Mouse (Mus musculus): ENCODE data around the gene Spire2. TPM values are rescaled to one million over a fixed set of nuclear protein-coding genes. Genes with fewer than 3 reads are reported as not detected.
"Not testable (repeated sequence)": the region's sequence is repeated elsewhere in the genome, so short reads cannot be mapped to it uniquely, and the experiment has no call there.

Spire2 gene
- polyA plus RNA-seq, 1 experiment = 0.05 TPM

- Histone ChIP-seq H3K4me3 (replicated peaks) (no peak overlapping the region), H3K9me3 (ENCODE audit: control insufficient read depth, low read length) (no peaks in the 10 kb centered on the region), H3K36me3 (ENCODE audit: control insufficient read depth) (no peaks in the 10 kb centered on the region), H3K27me3 (ENCODE audit: control insufficient read depth) (peaks cover 61% of the 10 kb centered on the region), H3K4me1 (ENCODE audit: control insufficient read depth) (peaks cover 76% of the 10 kb centered on the region)
- TF ChIP-seq GATA1 (IDR thresholded peaks at IDR 0.05; ENCODE audit: low read length) (no peak), TAL1 (IDR thresholded peaks at IDR 0.05; ENCODE audit: low read length) (no peak)
Measured at GRCm38 (mm10) chr8:123410049-123410587, 77.6 kb downstream of the Spire2 start.

GRCm38 (mm10) chr8:123410788-123411187 is 78.3 kb downstream of the Spire2 start:
- H3K4me1 ChIP-seq (ENCODE audit: control insufficient read depth) = peaks cover 76% of the 10 kb centered on the region
- H3K9me3 ChIP-seq (ENCODE audit: control insufficient read depth, low read length) = no peaks in the 10 kb centered on the region
- H3K36me3 ChIP-seq (ENCODE audit: control insufficient read depth) = no peaks in the 10 kb centered on the region
- peaks cover 61% of the 10 kb centered on the region for H3K27me3 ChIP-seq (ENCODE audit: control insufficient read depth)
- H3K4me3 ChIP-seq (replicated peaks) = no peak overlapping the region
- TF ChIP-seq GATA1 (IDR thresholded peaks at IDR 0.05; ENCODE audit: low read length) (no peak), TAL1 (IDR thresholded peaks at IDR 0.05; ENCODE audit: low read length) (no peak)

- peaks cover 75% of the 10 kb centered on the region for H3K4me1 ChIP-seq (ENCODE audit: control insufficient read depth)
- peak within 1 kb of the TSS; percentile 29 for H3K4me3 ChIP-seq (replicated peaks)
- H3K27me3 ChIP-seq (ENCODE audit: control insufficient read depth) = peaks cover 61% of the 10 kb centered on the region
- TF ChIP-seq GATA1 (IDR thresholded peaks at IDR 0.05; ENCODE audit: low read length) (no peak), TAL1 (IDR thresholded peaks at IDR 0.05; ENCODE audit: low read length) (no peak)
- H3K9me3 ChIP-seq (ENCODE audit: control insufficient read depth, low read length) = no peaks in the 10 kb centered on the region
- no peaks in the 10 kb centered on the region for H3K36me3 ChIP-seq (ENCODE audit: control insufficient read depth)
Measured at GRCm38 (mm10) chr8:123411246-123411645, 78.7 kb downstream of the Spire2 start, which contains the start of gene Tubb3. Tubb3 (plus strand) TSS chr8:123411424.

- H3K4me1 ChIP-seq (ENCODE audit: control insufficient read depth) = peaks cover 77% of the 10 kb centered on the region
Measured at GRCm38 (mm10) chr8:123411781-123412327, 79.3 kb downstream of the Spire2 start.

GRCm38 (mm10) chr8:123412560-123413170 is 80.2 kb downstream of the Spire2 start:
- Histone ChIP-seq H3K27me3 (ENCODE audit: control insufficient read depth) (peaks cover 60% of the 10 kb centered on the region), H3K9me3 (ENCODE audit: control insufficient read depth, low read length) (no peaks in the 10 kb centered on the region), H3K36me3 (ENCODE audit: control insufficient read depth) (no peaks in the 10 kb centered on the region), H3K4me1 (ENCODE audit: control insufficient read depth) (peaks cover 75% of the 10 kb centered on the region), H3K4me3 (replicated peaks) (no peak overlapping the region)
- no peak for TF ChIP-seq TAL1 (IDR thresholded peaks at IDR 0.05; ENCODE audit: low read length)
- no peak for TF ChIP-seq GATA1 (IDR thresholded peaks at IDR 0.05; ENCODE audit: low read length)

More at GRCm38 (mm10) chr8:123411781-123412327, 79.3 kb downstream of the Spire2 start:
- no peak for TF ChIP-seq TAL1 (IDR thresholded peaks at IDR 0.05; ENCODE audit: low read length)
- no peak for TF ChIP-seq GATA1 (IDR thresholded peaks at IDR 0.05; ENCODE audit: low read length)
- Histone ChIP-seq H3K27me3 (ENCODE audit: control insufficient read depth) (peaks cover 61% of the 10 kb centered on the region), H3K9me3 (ENCODE audit: control insufficient read depth, low read length) (no peaks in the 10 kb centered on the region), H3K36me3 (ENCODE audit: control insufficient read depth) (no peaks in the 10 kb centered on the region), H3K4me3 (replicated peaks) (peak overlapping the region; percentile 29)

GRCm38 (mm10) chr8:123414255-123414654 is 81.7 kb downstream of the Spire2 start:
- TF ChIP-seq TAL1 (IDR thresholded peaks at IDR 0.05; ENCODE audit: low read length) (no peak), GATA1 (IDR thresholded peaks at IDR 0.05; ENCODE audit: low read length) (no peak)
- peaks cover 48% of the 10 kb centered on the region for H3K27me3 ChIP-seq (ENCODE audit: control insufficient read depth)
- H3K4me1 ChIP-seq (ENCODE audit: control insufficient read depth) = peaks cover 62% of the 10 kb centered on the region
- no peak overlapping the region for H3K4me3 ChIP-seq (replicated peaks)
- no peaks in the 10 kb centered on the region for H3K9me3 ChIP-seq (ENCODE audit: control insufficient read depth, low read length)
- H3K36me3 ChIP-seq (ENCODE audit: control insufficient read depth) = no peaks in the 10 kb centered on the region

- H3K36me3 ChIP-seq (ENCODE audit: control insufficient read depth); H3K4me3 ChIP-seq (replicated peaks); H3K9me3 ChIP-seq (ENCODE audit: control insufficient read depth, low read length): not testable (repeated sequence)
- Histone ChIP-seq H3K27me3 (ENCODE audit: control insufficient read depth) (peaks cover 39% of the 10 kb centered on the region), H3K4me1 (ENCODE audit: control insufficient read depth) (peaks cover 53% of the 10 kb centered on the region)
Measured at GRCm38 (mm10) chr8:123414997-123415696, 82.6 kb downstream of the Spire2 start.

- H3K4me1 ChIP-seq (ENCODE audit: control insufficient read depth) = peaks cover 43% of the 10 kb centered on the region
- TF ChIP-seq GATA1 (IDR thresholded peaks at IDR 0.05; ENCODE audit: low read length) (no peak), TAL1 (IDR thresholded peaks at IDR 0.05; ENCODE audit: low read length) (no peak)
- H3K9me3 ChIP-seq (ENCODE audit: control insufficient read depth, low read length) = no peaks in the 10 kb centered on the region
- no peak overlapping the region for H3K4me3 ChIP-seq (replicated peaks)
- no peaks in the 10 kb centered on the region for H3K36me3 ChIP-seq (ENCODE audit: control insufficient read depth)
- H3K27me3 ChIP-seq (ENCODE audit: control insufficient read depth) = peaks cover 28% of the 10 kb centered on the region
Measured at GRCm38 (mm10) chr8:123415967-123416943, 83.7 kb downstream of the Spire2 start.

Data from erythroblast, embryonic 14.5 days (primary cell).